Mouse (Mus musculus): Measurements from ENCODE around the gene Tenm4. TPM values are rescaled to one million over a fixed set of nuclear protein-coding genes. Genes with fewer than 3 reads are reported as not detected.

The Tenm4 gene
- total and polyA plus RNA-seq, 2 experiments from 2014 or later, result 1.4 to 5.9 TPM

GRCm38 (mm10) chr7:96523673-96524072 lies 352.6 kb downstream of the Tenm4 start:
- no peaks in the 10 kb centered on the region for H3K4me1 ChIP-seq (ENCODE audit: control insufficient read depth, insufficient read depth)
- ATAC-seq (ENCODE audit: insufficient read depth, low read depth) (peak; percentile 40; the same call in 1 of the 2 replicates), DNase-seq (ENCODE audit: low spot score) (peak; percentile 25)
- no peak overlapping the region for H3K27ac ChIP-seq (ENCODE audit: low read depth)
- H3K36me3 ChIP-seq (replicated peaks; ENCODE audit: control insufficient read depth, insufficient read depth, low read length), result no peaks in the 10 kb centered on the region
- TF ChIP-seq CTCF (IDR thresholded peaks at IDR 0.05; ENCODE audit: low read depth), result no peak
- no peak for TF ChIP-seq EP300 (IDR thresholded peaks at IDR 0.05; ENCODE audit: low read depth)
- H3K4me2 ChIP-seq (ENCODE audit: low read depth, low read length), result no peak overlapping the region
- H3K4me3 ChIP-seq (ENCODE audit: low read depth, low read length), result no peak overlapping the region
- H3K9ac ChIP-seq (replicated peaks; ENCODE audit: low read depth, low read length), result no peak overlapping the region
- H3K9me3 ChIP-seq (replicated peaks; ENCODE audit: control insufficient read depth, low read length), result no peaks in the 10 kb centered on the region
- H3K27me3 ChIP-seq (ENCODE audit: control insufficient read depth, insufficient read depth, low read length), result 0 out of 2 replicates have a peak, but pooled peaks cover 9% of the 10 kb centered on the region
- WGBS, result 53% methylated on average over 2 of the region's 2 CpGs

DNA sequence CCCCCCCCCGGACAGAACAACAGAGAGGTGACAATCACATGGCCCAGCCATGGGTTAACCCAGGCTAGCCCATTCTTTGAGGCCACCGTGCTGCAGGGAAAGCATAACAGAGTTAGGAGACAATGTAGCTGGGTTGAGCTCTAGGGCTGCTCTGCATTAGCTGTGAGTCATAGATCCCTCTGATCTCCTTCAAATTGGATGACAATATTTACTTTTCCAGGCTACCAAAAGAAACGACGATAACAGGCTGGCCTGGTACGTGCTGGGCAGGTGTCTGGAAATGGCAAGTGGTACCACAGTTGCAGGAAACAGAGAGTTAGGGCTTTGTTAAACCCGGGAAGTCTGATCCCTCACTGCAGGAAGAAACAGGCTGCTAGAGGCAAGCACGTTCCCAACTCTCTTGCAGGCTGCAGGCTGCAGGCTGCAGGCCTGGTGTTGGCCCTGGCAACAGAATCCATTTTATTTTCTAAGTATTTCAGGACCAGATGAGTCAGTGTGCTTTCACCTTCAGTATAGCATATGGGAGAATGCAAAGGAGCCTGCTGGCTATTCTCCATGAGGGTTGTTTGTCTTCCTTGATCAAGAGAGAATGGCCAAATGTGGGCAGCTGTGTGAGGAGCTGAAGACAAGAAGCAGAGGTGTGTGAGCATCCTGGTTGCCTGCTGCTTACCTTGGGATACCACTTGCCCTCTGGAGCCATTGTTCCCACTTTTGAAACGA lies 353.6 kb downstream of the Tenm4 start:
- H3K9me3 ChIP-seq (replicated peaks; ENCODE audit: control insufficient read depth, low read length), result no peaks in the 10 kb centered on the region
- TF ChIP-seq EP300 (IDR thresholded peaks at IDR 0.05; ENCODE audit: low read depth) (no peak), CTCF (IDR thresholded peaks at IDR 0.05; ENCODE audit: low read depth) (no peak)
- no peaks in the 10 kb centered on the region for H3K36me3 ChIP-seq (replicated peaks; ENCODE audit: control insufficient read depth, insufficient read depth, low read length)
- no peak overlapping the region for H3K4me3 ChIP-seq (ENCODE audit: low read depth, low read length)
- H3K4me1 ChIP-seq (ENCODE audit: control insufficient read depth, insufficient read depth), result no peaks in the 10 kb centered on the region
- peak; percentile 40 for ATAC-seq (ENCODE audit: insufficient read depth, low read depth)
- no peak overlapping the region for H3K9ac ChIP-seq (replicated peaks; ENCODE audit: low read depth, low read length)
- H3K27ac ChIP-seq (ENCODE audit: low read depth), result no peak overlapping the region
- DNase-seq (ENCODE audit: low spot score), result no peak
- no peak overlapping the region for H3K4me2 ChIP-seq (ENCODE audit: low read depth, low read length)
- 0 out of 2 replicates have a peak, but pooled peaks cover 9% of the 10 kb centered on the region for H3K27me3 ChIP-seq (ENCODE audit: control insufficient read depth, insufficient read depth, low read length)
- WGBS, result 50% methylated on average over 8 of the region's 8 CpGs

DNA sequence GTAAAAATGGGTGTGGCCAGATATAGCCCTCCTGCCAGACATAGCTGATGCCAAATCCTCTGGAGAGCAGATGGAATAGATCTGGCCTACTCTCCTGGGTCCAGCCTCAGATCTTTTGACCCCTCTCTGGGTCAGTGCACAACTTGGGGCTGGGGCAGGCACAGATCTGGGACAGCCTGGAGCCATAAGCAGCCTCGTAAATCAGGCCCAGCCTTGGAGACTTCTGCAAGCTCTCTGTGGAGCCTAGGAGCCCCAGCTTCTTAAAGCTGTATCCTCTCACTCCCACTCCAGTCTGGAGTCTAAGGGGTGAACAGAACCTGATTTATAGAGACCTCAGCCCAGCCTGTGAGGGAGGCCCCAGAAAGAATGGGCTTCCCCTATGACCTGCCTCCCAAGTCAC lies 354.3 kb downstream of the Tenm4 start:
- ATAC-seq (ENCODE audit: insufficient read depth, low read depth) (no peak), DNase-seq (ENCODE audit: low spot score) (no peak)
- TF ChIP-seq CTCF (IDR thresholded peaks at IDR 0.05; ENCODE audit: low read depth) (no peak), EP300 (IDR thresholded peaks at IDR 0.05; ENCODE audit: low read depth) (no peak)
- no peak overlapping the region for H3K4me3 ChIP-seq (ENCODE audit: low read depth, low read length)
- H3K9me3 ChIP-seq (replicated peaks; ENCODE audit: control insufficient read depth, low read length), result no peaks in the 10 kb centered on the region
- H3K9ac ChIP-seq (replicated peaks; ENCODE audit: low read depth, low read length), result no peak overlapping the region
- no peak overlapping the region for H3K27ac ChIP-seq (ENCODE audit: low read depth)
- no peaks in the 10 kb centered on the region for H3K4me1 ChIP-seq (ENCODE audit: control insufficient read depth, insufficient read depth)
- 82% methylated on average over 1 of the region's 1 CpGs for WGBS
- H3K27me3 ChIP-seq (ENCODE audit: control insufficient read depth, insufficient read depth, low read length), result 0 out of 2 replicates have a peak, but pooled peaks cover 9% of the 10 kb centered on the region
- H3K36me3 ChIP-seq (replicated peaks; ENCODE audit: control insufficient read depth, insufficient read depth, low read length), result no peaks in the 10 kb centered on the region
- H3K4me2 ChIP-seq (ENCODE audit: low read depth, low read length), result no peak overlapping the region

- Histone ChIP-seq H3K4me3 (ENCODE audit: low read depth, low read length) (no peak overlapping the region), H3K4me2 (ENCODE audit: low read depth, low read length) (no peak overlapping the region), H3K27ac (ENCODE audit: low read depth) (no peak overlapping the region), H3K27me3 (ENCODE audit: control insufficient read depth, insufficient read depth, low read length) (0 out of 2 replicates have a peak, but pooled peaks cover 5% of the 10 kb centered on the region), H3K36me3 (replicated peaks; ENCODE audit: control insufficient read depth, insufficient read depth, low read length) (no peaks in the 10 kb centered on the region), H3K9me3 (replicated peaks; ENCODE audit: control insufficient read depth, low read length) (no peaks in the 10 kb centered on the region), H3K9ac (replicated peaks; ENCODE audit: low read depth, low read length) (no peak overlapping the region), H3K4me1 (ENCODE audit: control insufficient read depth, insufficient read depth) (no peaks in the 10 kb centered on the region)
- 70% methylated on average over 10 of the region's 10 CpGs for WGBS
- DNase-seq (ENCODE audit: low spot score) (no peak), ATAC-seq (ENCODE audit: insufficient read depth, low read depth) (no peak)
- TF ChIP-seq EP300 (IDR thresholded peaks at IDR 0.05; ENCODE audit: low read depth), result no peak
- no peak for TF ChIP-seq CTCF (IDR thresholded peaks at IDR 0.05; ENCODE audit: low read depth)
Measured at GRCm38 (mm10) chr7:96530571-96531426, 359.8 kb downstream of the Tenm4 start.

- Histone ChIP-seq H3K27me3 (ENCODE audit: control insufficient read depth, insufficient read depth, low read length) (peaks cover 9% of the 10 kb centered on the region; the same call in 1 of the 2 replicates), H3K27ac (ENCODE audit: low read depth) (no peak overlapping the region), H3K9ac (replicated peaks; ENCODE audit: low read depth, low read length) (no peak overlapping the region), H3K9me3 (replicated peaks; ENCODE audit: control insufficient read depth, low read length) (no peaks in the 10 kb centered on the region), H3K36me3 (replicated peaks; ENCODE audit: control insufficient read depth, insufficient read depth, low read length) (no peaks in the 10 kb centered on the region), H3K4me2 (ENCODE audit: low read depth, low read length) (no peak overlapping the region), H3K4me3 (ENCODE audit: low read depth, low read length) (no peak overlapping the region), H3K4me1 (ENCODE audit: control insufficient read depth, insufficient read depth) (no peaks in the 10 kb centered on the region)
- DNase-seq (ENCODE audit: low spot score) (no peak), ATAC-seq (ENCODE audit: insufficient read depth, low read depth) (no peak)
- 62% methylated on average over 5 of the region's 5 CpGs for WGBS
- no peak for TF ChIP-seq CTCF (IDR thresholded peaks at IDR 0.05; ENCODE audit: low read depth)
- TF ChIP-seq EP300 (IDR thresholded peaks at IDR 0.05; ENCODE audit: low read depth), result no peak
Measured at GRCm38 (mm10) chr7:96531954-96532737, 361.1 kb downstream of the Tenm4 start.

Data from heart, postnatal 0 days (tissue).